Mouse (Mus musculus) c-Kit-positive CD71-positive TER-119-negative erythroid progenitor cells, embryonic 14.5 days (primary cell): Measurements from ENCODE around the gene Zfp341.
A peak's percentile ranks its signal among the peaks of the same experiment; 100 is the strongest.

Experiments used
- DNase-seq: peaks from one replicate; pipeline ENCODE4 v3.0.0-alpha.2; 2013; ENCODE audit warnings: low read depth

Gene Zfp341

GRCm38 (mm10) chr2:154676653-154677609 is 63.8 kb downstream of the Zfp341 start:
- peak; percentile 81 for DNase-seq

- DNase-seq, result peak; percentile 20
Measured at GRCm38 (mm10) chr2:154677651-154678139, 64.6 kb downstream of the Zfp341 start.

GRCm38 (mm10) chr2:154678995-154679394 is 65.9 kb downstream of the Zfp341 start:
- DNase-seq, result no peak

GRCm38 (mm10) chr2:154680337-154680736 is 67.2 kb downstream of the Zfp341 start:
- DNase-seq, result no peak

- DNase-seq, result no peak
Measured at GRCm38 (mm10) chr2:154680941-154681340, 67.8 kb downstream of the Zfp341 start.

- no peak for DNase-seq
Measured at GRCm38 (mm10) chr2:154682712-154683111, 69.6 kb downstream of the Zfp341 start.

GRCm38 (mm10) chr2:154684901-154685470 is 71.9 kb downstream of the Zfp341 start:
- no peak for DNase-seq

- no peak for DNase-seq
Measured at GRCm38 (mm10) chr2:154685772-154686171, 72.7 kb downstream of the Zfp341 start.

- no peak for DNase-seq
Measured at GRCm38 (mm10) chr2:154686819-154687218, 73.7 kb downstream of the Zfp341 start.

- DNase-seq, result no peak
Measured at GRCm38 (mm10) chr2:154689391-154689790, 76.3 kb downstream of the Zfp341 start.

GRCm38 (mm10) chr2:154690959-154691358 is 77.9 kb downstream of the Zfp341 start:
- no peak for DNase-seq

- DNase-seq, result no peak
Measured at GRCm38 (mm10) chr2:154693186-154693940, 80.3 kb downstream of the Zfp341 start.

- DNase-seq, result no peak
Measured at GRCm38 (mm10) chr2:154693941-154694256, 80.8 kb downstream of the Zfp341 start.

GRCm38 (mm10) chr2:154695690-154696089 is 82.6 kb downstream of the Zfp341 start:
- no peak for DNase-seq
